9 mouse cellular contexts compared by ENCODE assay signal in the genomic region with DNA sequence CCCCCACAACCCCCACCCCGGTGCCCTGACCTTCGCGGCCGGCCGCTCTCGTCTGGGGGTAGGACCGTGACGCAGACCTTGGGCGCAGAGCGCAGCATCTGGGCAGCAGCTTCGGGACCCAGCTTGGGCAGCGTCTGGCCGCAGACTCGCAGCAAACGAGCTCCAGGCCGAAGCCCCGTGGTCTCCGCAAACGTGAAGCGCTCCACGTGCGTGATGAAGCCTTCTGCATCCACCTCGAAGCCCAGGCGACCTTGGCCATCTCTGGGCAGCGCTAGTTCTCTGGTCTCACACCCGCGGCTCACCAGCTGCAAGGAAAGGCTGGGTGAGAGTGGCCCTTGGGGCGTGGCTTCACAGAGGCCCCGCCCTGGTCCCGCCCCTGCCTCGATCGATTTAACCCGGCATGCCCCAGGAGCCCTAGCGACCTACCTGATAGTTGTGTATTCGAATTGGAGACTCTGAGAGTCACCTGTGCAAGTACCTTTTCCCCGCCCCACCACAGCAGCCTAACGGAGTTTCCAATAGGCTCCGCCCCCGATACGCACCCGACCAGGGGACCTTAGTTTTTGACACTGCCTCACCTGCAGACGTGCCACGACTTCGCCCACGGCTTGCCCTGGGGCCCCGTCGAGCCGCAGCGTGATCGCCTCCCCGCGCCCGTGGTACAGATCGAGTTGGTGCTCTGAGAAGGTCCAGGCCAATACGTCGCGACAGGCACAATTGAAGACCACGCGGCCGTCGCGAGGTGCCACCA. TPM values are rescaled to one million over a fixed set of nuclear protein-coding genes. Genes with fewer than 3 reads are reported as not detected.
DNase-seq lines count a peak whose midpoint lies in the region; ATAC-seq and TF ChIP-seq lines count a peak whose summit lies in the region.
"Had no signal": no experiment of that assay in that cellular context is flagged by ENCODE, and none has a peak within 500 bp of the region (broad histone marks: within the 10 kb centered on the region; RNA-seq: fewer than 3 reads in every experiment).

No protein-coding gene starts in this region.

- H3K36me3 ChIP-seq in heart, embryonic 11.5 days (ENCODE audit: control insufficient read depth, insufficient read depth, low read length), result peaks cover 7% of the 10 kb centered on the region
- H3K36me3 ChIP-seq in hindbrain, embryonic 14.5 days (replicated peaks; ENCODE audit: control insufficient read depth, insufficient read depth), result 0 out of 2 replicates have a peak, but pooled peaks cover 7% of the 10 kb centered on the region

- H3K27me3 ChIP-seq in heart, embryonic 11.5 days (ENCODE audit: control insufficient read depth, insufficient read depth, low read length), result peaks cover 22% of the 10 kb centered on the region
- peaks cover 35% of the 10 kb centered on the region for H3K27me3 ChIP-seq in hindbrain, embryonic 14.5 days (ENCODE audit: control insufficient read depth, insufficient read depth, low read length)
- H3K27me3 ChIP-seq: megakaryocyte, embryonic 14.5 days had no signal

- peak overlapping the region; percentile 50 for H3K9ac ChIP-seq in heart, embryonic 11.5 days (ENCODE audit: low read depth, low read length)
- H3K9ac ChIP-seq in hindbrain, embryonic 14.5 days, result peak overlapping the region; percentile 55

- H3K27ac ChIP-seq in heart, embryonic 11.5 days (ENCODE audit: low read depth, low read length), result no peak overlapping the region
- H3K27ac ChIP-seq in hindbrain, embryonic 14.5 days, result no peak overlapping the region

- 25% methylated on average over 62 of the region's 62 CpGs for WGBS in heart, embryonic 11.5 days (ENCODE audit: insufficient replicate concordance)
- WGBS in hindbrain, embryonic 14.5 days, result 9% methylated on average over 62 of the region's 62 CpGs

- peak overlapping the region; percentile 83 for H3K4me2 ChIP-seq in heart, embryonic 11.5 days
- peak overlapping the region; percentile 58 for H3K4me2 ChIP-seq in hindbrain, embryonic 14.5 days (replicated peaks)

- intact Hi-C loops in heart, postnatal 10 days (cut with DNase I), result no loop called here

- peak overlapping the region; percentile 47 for H3K4me3 ChIP-seq in heart, embryonic 11.5 days (ENCODE audit: low read depth, low read length)
- peak overlapping the region; percentile 35 for H3K4me3 ChIP-seq in hindbrain, embryonic 14.5 days (replicated peaks; ENCODE audit: low read length)

- no peaks in the 10 kb centered on the region for H3K9me3 ChIP-seq in heart, embryonic 11.5 days (replicated peaks; ENCODE audit: control insufficient read depth, low read length)
- H3K9me3 ChIP-seq in hindbrain, embryonic 14.5 days (ENCODE audit: control insufficient read depth, low read length), result no peaks in the 10 kb centered on the region
- H3K9me3 ChIP-seq: megakaryocyte, embryonic 14.5 days had no signal

- peaks cover 18% of the 10 kb centered on the region for H3K4me1 ChIP-seq in heart, embryonic 11.5 days (ENCODE audit: control insufficient read depth, insufficient read depth, low read length)
- H3K4me1 ChIP-seq in hindbrain, embryonic 14.5 days (replicated peaks; ENCODE audit: control insufficient read depth, insufficient read depth, low read length), result peaks cover 14% of the 10 kb centered on the region

- DNase-seq in heart, postnatal 10 days, result no peak
- peak; percentile 49 for DNase-seq in brain, embryonic 14.5 days (ENCODE audit: low read depth)
- DNase-seq in hindbrain, embryonic 14.5 days (ENCODE audit: low spot score), result peak; percentile 37
- DNase-seq in mesoderm, embryonic 11.5 days (ENCODE audit: low read depth, low spot score), result peak; percentile 51
- DNase-seq in layer of hippocampus, adult 18-20 months (ENCODE audit: low spot score in 2 of 2), result no peak

- TF ChIP-seq POLR2A in brain, embryonic 14.5 days (IDR thresholded peaks at IDR 0.05; ENCODE audit: borderline replicate concordance, extremely low read depth, insufficient read depth, insufficient read length, poor library complexity, severe bottlenecking), result no peak

- TF ChIP-seq CTCF in brain, embryonic 14.5 days (IDR thresholded peaks at IDR 0.05; ENCODE audit: borderline replicate concordance, extremely low read depth, insufficient read depth, insufficient read length), result no peak

- peak; percentile 75 for ATAC-seq in heart, embryonic 11.5 days (replicated peaks; ENCODE audit: insufficient number of reproducible peaks, low FRiP score, low TSS enrichment)
- peak; percentile 57 for ATAC-seq in hindbrain, embryonic 14.5 days (ENCODE audit: low FRiP score)
- ATAC-seq in inflammation-experienced regulatory T-cells, adult 6 months, result no peak
- ATAC-seq in CD4-positive, CD25-positive, alpha-beta regulatory T cell, adult 4 months, result no peak

RNA-seq across cellular contexts. Expression of gene Sipa1, which starts 9.4 kb away (rescaled TPM):
- polyA plus RNA-seq in heart, embryonic 11.5 days (2014; fragmentation: Nextera tagmentation; extraction: Ambion mirVana), result 15.8 and 18.8 TPM in 2 replicates
- 10 to 100 TPM; 44.2 to 49.6 TPM for total RNA-seq in heart, postnatal 10 days (2021)
- polyA plus RNA-seq in brain, embryonic 14.5 days (2012; rRNA removed), result 30.8 and 32.5 TPM in 2 replicates
- polyA plus RNA-seq in hindbrain, embryonic 14.5 days (2014; fragmentation: Nextera tagmentation; extraction: Ambion mirVana), result 12.7 and 16.2 TPM in 2 replicates
- 10 to 100 TPM; 23.3 to 28.7 (median 25.0) TPM for polyA plus RNA-seq in inflammation-experienced regulatory T-cells, adult 6 months (2017; shearing (Covaris generic))
- total RNA-seq in layer of hippocampus, adult 18-20 months (2021), result 10 to 100 TPM; 16.5 to 17.3 TPM
- polyA plus RNA-seq in CD4-positive, CD25-positive, alpha-beta regulatory T cell, adult 4 months (2017; shearing (Covaris generic)), result 10 to 100 TPM; 19.0 to 25.6 TPM

RNA-seq across cellular contexts. Expression of gene Rela, which starts 16.9 kb away (rescaled TPM):
- 35.7 and 36.2 TPM in 2 replicates for polyA plus RNA-seq in heart, embryonic 11.5 days (2014; fragmentation: Nextera tagmentation; extraction: Ambion mirVana)
- total RNA-seq in heart, postnatal 10 days (2021), result 10 to 100 TPM; 32.6 to 38.2 TPM
- polyA plus RNA-seq in brain, embryonic 14.5 days (2012; rRNA removed), result 44.7 and 47.0 TPM in 2 replicates
- 30.2 and 31.0 TPM in 2 replicates for polyA plus RNA-seq in hindbrain, embryonic 14.5 days (2014; fragmentation: Nextera tagmentation; extraction: Ambion mirVana)
- polyA plus RNA-seq in inflammation-experienced regulatory T-cells, adult 6 months (2017; shearing (Covaris generic)), result 100 to 1,000 TPM in 2 of 3 experiments, 10 to 100 TPM in 1; 95.8 to 144 (median 126) TPM
- 10 to 100 TPM; 16.2 to 21.1 TPM for total RNA-seq in layer of hippocampus, adult 18-20 months (2021)
- 100 to 1,000 TPM; 111 to 174 TPM for polyA plus RNA-seq in CD4-positive, CD25-positive, alpha-beta regulatory T cell, adult 4 months (2017; shearing (Covaris generic))

RNA-seq across cellular contexts. Expression of gene Map3k11, which starts 34.4 kb away (rescaled TPM):
- polyA plus RNA-seq in heart, embryonic 11.5 days (2014; fragmentation: Nextera tagmentation; extraction: Ambion mirVana), result 16.9 and 21.0 TPM in 2 replicates
- total RNA-seq in heart, postnatal 10 days (2021), result 10 to 100 TPM; 41.3 to 47.8 TPM
- polyA plus RNA-seq in brain, embryonic 14.5 days (2012; rRNA removed), result 21.6 and 22.9 TPM in 2 replicates
- 11.4 and 11.5 TPM in 2 replicates for polyA plus RNA-seq in hindbrain, embryonic 14.5 days (2014; fragmentation: Nextera tagmentation; extraction: Ambion mirVana)
- 1 to 10 TPM; 6.6 to 8.7 (median 7.8) TPM for polyA plus RNA-seq in inflammation-experienced regulatory T-cells, adult 6 months (2017; shearing (Covaris generic))
- total RNA-seq in layer of hippocampus, adult 18-20 months (2021), result 10 to 100 TPM; 17.6 to 18.1 TPM
- polyA plus RNA-seq in CD4-positive, CD25-positive, alpha-beta regulatory T cell, adult 4 months (2017; shearing (Covaris generic)), result 1 to 10 TPM; 6.3 to 8.4 TPM

RNA-seq across cellular contexts. Expression of gene Pcnx3, which starts 34.6 kb away (rescaled TPM):
- polyA plus RNA-seq in heart, embryonic 11.5 days (2014; fragmentation: Nextera tagmentation; extraction: Ambion mirVana), result 21.3 and 21.5 TPM in 2 replicates
- 10 to 100 TPM; 34.7 to 37.9 TPM for total RNA-seq in heart, postnatal 10 days (2021)
- polyA plus RNA-seq in brain, embryonic 14.5 days (2012; rRNA removed), result 95.9 and 120 TPM in 2 replicates
- polyA plus RNA-seq in hindbrain, embryonic 14.5 days (2014; fragmentation: Nextera tagmentation; extraction: Ambion mirVana), result 28.3 and 32.1 TPM in 2 replicates
- 10 to 100 TPM; 14.8 to 26.0 (median 21.1) TPM for polyA plus RNA-seq in inflammation-experienced regulatory T-cells, adult 6 months (2017; shearing (Covaris generic))
- 10 to 100 TPM; 58.3 to 68.6 TPM for total RNA-seq in layer of hippocampus, adult 18-20 months (2021)
- polyA plus RNA-seq in CD4-positive, CD25-positive, alpha-beta regulatory T cell, adult 4 months (2017; shearing (Covaris generic)), result 10 to 100 TPM; 21.6 to 23.9 TPM

RNA-seq across cellular contexts. Expression of gene Kat5, which starts 44.1 kb away (rescaled TPM):
- polyA plus RNA-seq in heart, embryonic 11.5 days (2014; fragmentation: Nextera tagmentation; extraction: Ambion mirVana), result 20.9 and 23.4 TPM in 2 replicates
- total RNA-seq in heart, postnatal 10 days (2021), result 10 to 100 TPM; 34.2 to 43.5 TPM
- polyA plus RNA-seq in brain, embryonic 14.5 days (2012; rRNA removed), result 163 and 181 TPM in 2 replicates
- 38.4 and 41.0 TPM in 2 replicates for polyA plus RNA-seq in hindbrain, embryonic 14.5 days (2014; fragmentation: Nextera tagmentation; extraction: Ambion mirVana)
- polyA plus RNA-seq in inflammation-experienced regulatory T-cells, adult 6 months (2017; shearing (Covaris generic)), result 10 to 100 TPM; 34.5 to 46.1 (median 42.4) TPM
- 10 to 100 TPM; 78.7 to 86.3 TPM for total RNA-seq in layer of hippocampus, adult 18-20 months (2021)
- 10 to 100 TPM; 38.8 to 84.9 TPM for polyA plus RNA-seq in CD4-positive, CD25-positive, alpha-beta regulatory T cell, adult 4 months (2017; shearing (Covaris generic))

Comparison
In these comparisons a context has a peak if more than half of its experiments do, and no peak if none do; other contexts are left out.
1. ATAC-seq: peak in heart, embryonic 11.5 days (single experiment) and hindbrain, embryonic 14.5 days (single experiment); none in inflammation-experienced regulatory T-cells, adult 6 months (single experiment) and CD4-positive, CD25-positive, alpha-beta regulatory T cell, adult 4 months (single experiment).
2. DNase-seq: peak in brain, embryonic 14.5 days (single experiment), hindbrain, embryonic 14.5 days (single experiment) and mesoderm, embryonic 11.5 days (single experiment); none in heart, postnatal 10 days (0 of 2) and layer of hippocampus, adult 18-20 months (0 of 2).